Mouse (Mus musculus): Measurements from ENCODE around the gene Gpc6. TPM values are rescaled to one million over a fixed set of nuclear protein-coding genes. Genes with fewer than 3 reads are reported as not detected.

Gpc6 gene
- polyA plus RNA-seq, 1 experiment from 2014 or later = 37.6 TPM

GRCm38 (mm10) chr14:117826294-117827046 is 901.4 kb downstream of the Gpc6 start:
- Histone ChIP-seq H3K4me3 (replicated peaks) (no peak overlapping the region), H3K4me2 (replicated peaks) (no peak overlapping the region), H3K9me3 (no peaks in the 10 kb centered on the region), H3K27me3 (replicated peaks) (no peaks in the 10 kb centered on the region), H3K9ac (no peak overlapping the region), H3K27ac (no peak overlapping the region), H3K36me3 (no peaks in the 10 kb centered on the region), H3K4me1 (replicated peaks) (no peaks in the 10 kb centered on the region)
- WGBS = 60% methylated on average over 8 of the region's 8 CpGs
- ATAC-seq = no peak

DNA sequence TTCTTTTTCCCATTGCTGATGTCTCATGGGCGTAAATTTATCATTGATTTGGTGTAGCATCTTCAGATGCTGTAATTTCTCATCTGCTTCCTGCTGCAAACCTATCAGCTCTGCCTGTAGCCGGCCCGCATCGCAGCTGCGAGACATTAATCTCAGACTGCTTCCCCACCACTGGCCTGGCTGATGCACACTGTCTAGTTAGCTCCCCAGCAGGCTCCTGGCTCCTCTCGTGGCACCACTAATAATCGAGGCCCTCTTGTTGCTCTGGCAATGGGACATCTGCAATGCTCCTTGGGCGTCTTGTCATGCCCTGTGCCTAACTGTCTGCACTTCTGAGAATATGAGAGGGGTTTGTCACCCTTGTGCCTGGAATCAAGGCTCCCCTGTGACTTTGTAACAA is 906.2 kb downstream of the Gpc6 start:
- Histone ChIP-seq H3K4me3 (replicated peaks) (no peak overlapping the region), H3K4me1 (replicated peaks) (no peaks in the 10 kb centered on the region), H3K9ac (no peak overlapping the region), H3K36me3 (no peaks in the 10 kb centered on the region), H3K9me3 (no peaks in the 10 kb centered on the region), H3K27ac (no peak overlapping the region), H3K4me2 (replicated peaks) (no peak overlapping the region), H3K27me3 (replicated peaks) (no peaks in the 10 kb centered on the region)
- 79% methylated on average over 8 of the region's 8 CpGs for WGBS
- ATAC-seq = no peak

DNA sequence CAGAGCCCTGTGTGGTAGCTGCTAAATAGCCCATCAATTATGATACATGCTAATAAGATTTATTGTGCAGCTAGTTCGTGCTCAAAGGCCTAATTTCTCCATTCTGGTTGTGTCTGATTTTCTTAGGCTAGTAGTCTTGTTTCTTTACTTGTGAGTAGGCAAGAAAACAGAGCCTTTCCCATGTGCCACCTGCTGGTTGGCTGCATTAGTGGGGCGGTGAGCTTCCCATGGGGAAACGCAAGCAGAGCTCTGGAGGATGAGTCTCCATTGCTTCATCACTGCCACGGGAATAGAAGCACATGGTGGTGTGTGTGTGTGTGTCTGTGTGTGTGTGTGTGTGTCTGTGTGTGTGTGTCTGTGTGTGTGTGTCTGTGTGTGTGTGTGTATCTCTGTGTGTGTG is 906.6 kb downstream of the Gpc6 start:
- no peaks in the 10 kb centered on the region for H3K9me3 ChIP-seq
- WGBS = 65% methylated on average over 4 of the region's 4 CpGs

GRCm38 (mm10) chr14:117835506-117835905 is 910.4 kb downstream of the Gpc6 start:
- Histone ChIP-seq H3K36me3 (no peaks in the 10 kb centered on the region), H3K9me3 (no peaks in the 10 kb centered on the region), H3K4me3 (replicated peaks) (no peak overlapping the region), H3K9ac (no peak overlapping the region), H3K27me3 (replicated peaks) (no peaks in the 10 kb centered on the region), H3K4me2 (replicated peaks) (no peak overlapping the region), H3K4me1 (replicated peaks) (no peaks in the 10 kb centered on the region), H3K27ac (no peak overlapping the region)
- ATAC-seq = no peak
- WGBS = 92% methylated on average over 6 of the region's 6 CpGs

More for the DNA sequence above, 906.6 kb downstream of the Gpc6 start:
- Histone ChIP-seq H3K4me1 (replicated peaks) (no peaks in the 10 kb centered on the region), H3K4me2 (replicated peaks) (no peak overlapping the region), H3K36me3 (no peaks in the 10 kb centered on the region), H3K27me3 (replicated peaks) (no peaks in the 10 kb centered on the region), H3K27ac (no peak overlapping the region), H3K9ac (no peak overlapping the region), H3K4me3 (replicated peaks) (no peak overlapping the region)
- no peak for ATAC-seq

- WGBS = 94% methylated on average over 4 of the region's 4 CpGs
- Histone ChIP-seq H3K36me3 (no peaks in the 10 kb centered on the region), H3K27ac (no peak overlapping the region)
Observed at GRCm38 (mm10) chr14:117837021-117837420, 911.9 kb downstream of the Gpc6 start.

DNA sequence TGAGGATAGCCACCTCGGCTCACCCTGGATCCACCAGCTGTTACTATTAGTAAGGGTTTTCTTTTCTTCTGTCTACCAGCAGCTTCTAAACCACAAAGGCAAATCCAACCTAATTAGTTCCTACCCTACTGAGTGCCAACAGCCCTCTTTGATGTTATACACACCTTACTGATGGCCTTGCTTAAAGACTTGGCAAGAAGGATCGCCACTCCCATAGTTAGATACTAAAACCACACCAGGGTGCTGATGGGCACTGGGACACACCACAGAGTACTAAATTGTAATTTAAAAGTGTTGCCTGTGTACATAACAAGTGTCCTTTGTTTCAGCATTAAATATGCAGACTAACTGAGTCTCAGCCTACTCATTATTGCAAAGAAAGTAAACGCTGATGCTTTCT is 912.6 kb downstream of the Gpc6 start:
- no peak overlapping the region for H3K27ac ChIP-seq
- H3K4me2 ChIP-seq (replicated peaks) = no peak overlapping the region
- H3K36me3 ChIP-seq = no peaks in the 10 kb centered on the region
- no peak for ATAC-seq
- WGBS = 67% methylated on average over 3 of the region's 3 CpGs
- no peak overlapping the region for H3K4me3 ChIP-seq (replicated peaks)
- H3K27me3 ChIP-seq (replicated peaks) = no peaks in the 10 kb centered on the region
- no peaks in the 10 kb centered on the region for H3K9me3 ChIP-seq
- H3K9ac ChIP-seq = no peak overlapping the region
- 0 out of 2 replicates have a peak, but pooled peaks cover 3% of the 10 kb centered on the region for H3K4me1 ChIP-seq (replicated peaks)

More at GRCm38 (mm10) chr14:117837021-117837420, 911.9 kb downstream of the Gpc6 start:
- Histone ChIP-seq H3K27me3 (replicated peaks) (no peaks in the 10 kb centered on the region), H3K9ac (no peak overlapping the region), H3K4me1 (replicated peaks) (0 out of 2 replicates have a peak, but pooled peaks cover 3% of the 10 kb centered on the region), H3K4me2 (replicated peaks) (no peak overlapping the region), H3K9me3 (no peaks in the 10 kb centered on the region), H3K4me3 (replicated peaks) (no peak overlapping the region)
- no peak for ATAC-seq

DNA sequence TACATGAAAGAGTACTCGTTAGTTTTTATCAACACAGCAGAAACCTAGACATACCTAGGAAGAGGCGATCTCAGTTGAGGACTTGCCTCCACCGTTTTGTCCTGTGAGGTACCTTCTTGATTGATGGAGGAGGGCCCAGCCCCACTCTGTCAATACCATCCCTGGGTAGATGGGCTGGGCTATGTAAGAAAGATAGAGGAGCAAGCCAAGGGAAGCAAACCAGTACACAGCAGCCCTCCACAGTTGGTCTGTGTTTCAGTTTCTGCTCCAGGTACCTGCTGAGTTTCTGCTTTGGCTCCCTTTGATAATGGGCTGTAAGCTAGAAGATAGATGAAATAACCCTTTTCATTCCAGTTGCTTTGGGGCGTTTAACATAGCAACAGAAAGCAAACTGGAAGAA is 916.1 kb downstream of the Gpc6 start:
- Histone ChIP-seq H3K4me3 (replicated peaks) (no peak overlapping the region), H3K36me3 (no peaks in the 10 kb centered on the region), H3K9ac (no peak overlapping the region), H3K4me2 (replicated peaks) (no peak overlapping the region), H3K4me1 (replicated peaks) (0 out of 2 replicates have a peak, but pooled peaks cover 3% of the 10 kb centered on the region), H3K27me3 (replicated peaks) (no peaks in the 10 kb centered on the region), H3K27ac (no peak overlapping the region), H3K9me3 (no peaks in the 10 kb centered on the region)
- WGBS = 58% methylated on average over 4 of the region's 4 CpGs
- ATAC-seq = no peak

DNA sequence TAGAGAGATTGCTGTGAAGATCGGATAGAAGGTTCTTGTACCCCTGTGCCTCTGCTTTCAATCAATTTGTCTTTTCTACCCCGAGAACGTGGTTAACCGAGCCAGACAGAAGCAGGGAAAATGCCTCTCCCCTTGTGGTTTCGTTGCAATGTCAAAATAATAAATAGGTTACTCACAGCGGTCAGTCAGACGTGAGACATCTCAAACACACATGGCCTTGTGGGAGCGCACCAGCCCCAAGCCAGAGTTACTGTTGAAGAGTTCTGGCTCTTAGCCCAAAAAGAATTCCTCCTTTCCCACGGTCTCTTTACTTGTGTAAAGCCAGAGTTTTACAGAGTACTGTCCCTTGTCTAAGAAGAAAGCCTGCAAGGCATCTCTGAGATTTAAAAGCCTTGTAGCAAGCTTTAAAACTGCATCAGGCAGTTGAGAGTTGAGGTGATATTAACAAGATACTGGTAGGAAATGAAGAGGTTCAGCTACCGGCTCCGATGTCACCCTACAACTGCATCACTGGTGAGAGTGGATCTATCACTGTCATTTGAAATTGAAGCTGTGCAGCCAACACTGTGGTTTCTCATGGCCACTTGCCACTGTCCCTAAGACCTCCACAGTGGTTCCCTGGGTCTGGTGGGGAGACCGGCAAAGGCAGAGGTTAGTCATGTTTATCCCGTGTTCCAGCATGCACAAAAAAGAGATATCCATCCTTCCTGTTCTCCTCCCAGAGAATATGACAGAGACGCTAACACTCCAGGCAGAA is 916.9 kb downstream of the Gpc6 start:
- whole genome bisulfite sequencing = 41% methylated on average over 14 of the region's 14 CpGs
- H3K4me3 ChIP-seq (replicated peaks) = no peak overlapping the region
- H3K9me3 ChIP-seq = no peaks in the 10 kb centered on the region
- H3K27ac ChIP-seq = no peak overlapping the region
- no peak overlapping the region for H3K9ac ChIP-seq
- peak; percentile 66 for ATAC-seq
- no peak overlapping the region for H3K4me2 ChIP-seq (replicated peaks)
- H3K4me1 ChIP-seq (replicated peaks) = 0 out of 2 replicates have a peak, but pooled peaks cover 3% of the 10 kb centered on the region
- H3K36me3 ChIP-seq = no peaks in the 10 kb centered on the region
- H3K27me3 ChIP-seq (replicated peaks) = no peaks in the 10 kb centered on the region

GRCm38 (mm10) chr14:117849591-117850505 is 924.7 kb downstream of the Gpc6 start:
- no peaks in the 10 kb centered on the region for H3K4me1 ChIP-seq (replicated peaks)
- no peaks in the 10 kb centered on the region for H3K36me3 ChIP-seq
- no peak overlapping the region for H3K27ac ChIP-seq
- 80% methylated on average over 11 of the region's 11 CpGs for WGBS
- no peak for ATAC-seq
- H3K4me3 ChIP-seq (replicated peaks) = no peak overlapping the region
- no peak overlapping the region for H3K4me2 ChIP-seq (replicated peaks)
- H3K27me3 ChIP-seq (replicated peaks) = no peaks in the 10 kb centered on the region
- no peak overlapping the region for H3K9ac ChIP-seq
- H3K9me3 ChIP-seq = no peaks in the 10 kb centered on the region

DNA sequence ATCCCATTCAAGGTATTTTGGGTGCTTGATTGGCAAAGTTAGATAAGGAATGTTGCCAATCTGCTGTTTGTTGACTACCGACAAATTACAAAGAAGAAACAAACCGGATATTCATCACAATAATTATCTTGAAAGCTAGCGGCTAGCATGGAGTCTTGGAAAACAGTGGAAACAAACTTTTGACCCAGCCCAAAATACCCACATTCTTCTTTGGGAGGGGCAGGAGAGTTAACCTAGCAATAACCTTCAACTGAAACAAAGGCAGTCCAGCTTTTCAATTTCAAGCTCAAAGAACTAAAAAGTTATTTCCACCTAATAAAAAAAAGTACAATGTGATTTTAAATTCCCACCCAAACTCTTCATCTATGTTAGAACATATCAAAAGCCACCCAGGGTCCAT is 927.2 kb downstream of the Gpc6 start:
- 91% methylated on average over 3 of the region's 3 CpGs for WGBS
- no peaks in the 10 kb centered on the region for H3K27me3 ChIP-seq (replicated peaks)
- H3K27ac ChIP-seq = no peak overlapping the region
- no peaks in the 10 kb centered on the region for H3K9me3 ChIP-seq
- H3K4me3 ChIP-seq (replicated peaks) = no peak overlapping the region
- no peak overlapping the region for H3K4me2 ChIP-seq (replicated peaks)
- no peaks in the 10 kb centered on the region for H3K36me3 ChIP-seq
- no peaks in the 10 kb centered on the region for H3K4me1 ChIP-seq (replicated peaks)
- no peak for ATAC-seq
- H3K9ac ChIP-seq = no peak overlapping the region

DNA sequence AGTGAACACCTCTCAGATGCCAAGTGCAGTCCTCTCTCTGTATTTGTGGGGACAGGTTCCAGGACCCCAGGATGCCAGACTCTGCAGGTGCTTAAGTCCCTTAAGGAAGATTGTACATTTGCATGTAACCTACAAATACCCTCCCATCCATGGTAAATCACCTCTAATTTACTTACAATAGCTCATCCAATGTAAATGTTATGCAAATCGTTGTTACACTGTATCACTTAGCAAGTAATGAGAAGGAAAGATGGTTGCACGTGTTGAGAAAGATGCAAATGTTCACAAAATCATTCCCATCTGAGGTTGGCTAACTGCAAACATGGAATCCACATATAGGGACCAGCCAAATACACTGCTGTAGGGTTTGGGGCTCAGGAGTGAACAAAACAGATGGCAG is 927.7 kb downstream of the Gpc6 start:
- 88% methylated on average over 2 of the region's 2 CpGs for WGBS
- no peaks in the 10 kb centered on the region for H3K36me3 ChIP-seq
- H3K9ac ChIP-seq = no peak overlapping the region
- H3K4me3 ChIP-seq (replicated peaks) = no peak overlapping the region
- no peaks in the 10 kb centered on the region for H3K9me3 ChIP-seq
- no peak overlapping the region for H3K4me2 ChIP-seq (replicated peaks)
- H3K27ac ChIP-seq = no peak overlapping the region
- ATAC-seq = no peak
- no peaks in the 10 kb centered on the region for H3K27me3 ChIP-seq (replicated peaks)
- H3K4me1 ChIP-seq (replicated peaks) = no peaks in the 10 kb centered on the region

- Histone ChIP-seq H3K36me3 (no peaks in the 10 kb centered on the region), H3K4me1 (replicated peaks) (no peaks in the 10 kb centered on the region), H3K4me3 (replicated peaks) (no peak overlapping the region), H3K4me2 (replicated peaks) (no peak overlapping the region), H3K27me3 (replicated peaks) (no peaks in the 10 kb centered on the region), H3K27ac (no peak overlapping the region), H3K9me3 (no peaks in the 10 kb centered on the region), H3K9ac (no peak overlapping the region)
- ATAC-seq = no peak
- WGBS = 90% methylated on average over 5 of the region's 5 CpGs
Observed at GRCm38 (mm10) chr14:117854498-117854897, 929.4 kb downstream of the Gpc6 start.

Data from intestine, embryonic 15.5 days (tissue).